Mouse (Mus musculus) gonadal fat pad, adult 2 months (tissue): Measurements from ENCODE around the gene Ankar. TPM values are rescaled to one million over a fixed set of nuclear protein-coding genes. Genes with fewer than 3 reads are reported as not detected.

Experiments used
- DNase-seq: peaks from one replicate; pipeline ENCODE4 v3.0.0-alpha.2; 2012; ENCODE audit warnings: low read depth
- polyA plus RNA-seq: library from polyadenylated mRNA; depleted of rRNA; stranded (reverse); fragments of >200 nt; gene quantifications from 2 replicates; pipeline ENCODE4 v1.2.3, GENCODE M21; 2012

Gene Ankar
- polyA plus RNA-seq, 1 experiment, result 0.08 TPM

- DNase-seq, result no peak
Observed at GRCm38 (mm10) chr1:72710753-72711653, 10.6 kb upstream of the Ankar start, which contains the start of gene Rpl37a. Gene Rpl37a, plus strand, starts transcription at chr1:72711290.

DNA sequence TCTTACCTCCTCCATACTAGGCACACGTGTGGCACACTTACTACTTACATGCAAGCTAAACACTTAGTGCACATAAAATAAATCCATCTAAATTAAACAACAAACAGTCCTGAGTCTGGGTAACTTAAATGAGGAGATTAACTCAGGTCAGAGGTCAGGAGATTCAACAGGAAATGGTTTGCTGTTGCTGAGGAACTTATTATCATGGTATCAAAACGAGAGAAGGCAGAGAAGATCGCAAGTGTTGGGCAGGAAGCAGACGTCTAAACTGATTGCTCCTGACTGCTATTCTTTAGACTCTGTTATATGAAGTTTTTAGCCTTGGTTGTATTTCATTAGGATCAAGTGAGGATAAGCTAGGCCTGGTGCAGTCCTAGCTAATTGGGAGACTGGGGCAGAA, 7.1 kb upstream of the Ankar start:
- no peak for DNase-seq

DNA sequence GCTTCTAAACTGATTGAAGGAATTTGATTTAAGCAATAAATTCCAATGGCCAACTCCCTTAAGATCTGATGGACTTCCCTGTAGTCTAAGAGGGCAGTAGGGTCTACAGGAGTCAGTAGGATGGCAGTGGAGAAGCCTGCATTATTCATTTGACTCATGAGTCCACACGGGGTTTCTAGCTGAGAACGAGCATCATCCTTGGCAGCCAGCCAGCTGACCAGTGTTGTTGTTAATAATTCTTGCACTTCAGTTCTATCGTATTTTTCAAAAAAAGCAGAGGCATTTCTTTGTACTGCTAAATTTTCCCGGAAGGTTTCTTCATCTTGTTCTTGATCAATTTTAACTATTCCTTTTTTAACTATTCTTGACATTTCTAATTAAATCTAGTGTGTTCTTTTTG, 1.7 kb downstream of the Ankar start:
- no peak for DNase-seq

DNA sequence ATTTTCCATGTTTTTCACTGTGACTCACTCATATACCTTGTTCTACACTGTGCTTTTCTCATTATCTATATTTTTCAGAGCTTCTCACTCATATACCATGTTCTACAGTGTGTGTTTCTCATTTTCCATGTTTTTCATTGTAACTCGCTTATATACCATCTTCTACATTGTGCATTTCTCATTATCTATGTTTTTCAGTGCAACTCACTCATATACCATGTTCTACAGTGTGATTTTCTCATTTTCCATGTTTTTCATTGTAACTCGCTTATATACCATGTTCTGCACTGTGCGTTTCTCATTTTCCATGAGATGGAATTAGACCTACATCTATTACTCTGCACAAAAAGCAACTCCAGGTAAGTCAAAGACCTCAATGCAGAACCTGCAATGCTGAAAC, 4.1 kb downstream of the Ankar start:
- DNase-seq, result no peak

GRCm38 (mm10) chr1:72673070-72673469, 27.3 kb downstream of the Ankar start:
- DNase-seq, result no peak

DNA sequence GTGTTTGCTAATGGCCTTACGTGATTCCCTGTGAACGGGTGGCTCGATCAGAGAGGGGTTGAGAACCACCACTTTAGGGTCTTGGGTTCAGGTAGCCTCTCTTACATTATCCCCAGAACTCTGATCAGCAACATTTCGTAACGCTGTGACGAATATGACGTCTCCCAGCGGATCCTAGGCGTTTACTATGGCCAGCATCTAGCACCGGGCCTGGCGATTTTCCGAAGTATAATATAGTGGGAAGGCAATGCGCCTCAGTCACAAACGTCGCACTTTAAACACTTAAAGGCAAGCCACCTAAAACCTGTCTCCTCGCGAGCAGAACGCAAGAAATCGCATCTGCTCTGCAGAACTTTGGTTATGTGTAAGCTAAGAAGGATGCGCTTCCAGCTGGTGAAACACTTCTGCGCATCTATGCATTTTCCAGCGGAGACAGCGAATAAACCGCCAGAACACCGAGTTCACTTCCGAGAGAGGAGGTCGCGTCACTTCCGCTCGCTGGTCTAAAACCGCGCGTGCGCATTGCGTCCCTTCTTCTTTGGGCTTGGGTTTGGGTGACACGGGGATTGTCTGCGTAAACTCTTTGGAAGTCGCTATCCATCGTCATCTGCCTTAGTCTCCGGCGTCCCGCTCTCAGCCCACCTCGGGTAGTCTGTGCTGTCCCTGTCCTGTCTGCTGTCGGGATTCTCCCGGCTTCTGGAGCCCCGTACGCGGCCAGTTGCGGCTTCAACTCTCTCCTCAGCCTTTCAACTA, 59.5 kb downstream of the Ankar start:
- DNase-seq, result no peak

DNA sequence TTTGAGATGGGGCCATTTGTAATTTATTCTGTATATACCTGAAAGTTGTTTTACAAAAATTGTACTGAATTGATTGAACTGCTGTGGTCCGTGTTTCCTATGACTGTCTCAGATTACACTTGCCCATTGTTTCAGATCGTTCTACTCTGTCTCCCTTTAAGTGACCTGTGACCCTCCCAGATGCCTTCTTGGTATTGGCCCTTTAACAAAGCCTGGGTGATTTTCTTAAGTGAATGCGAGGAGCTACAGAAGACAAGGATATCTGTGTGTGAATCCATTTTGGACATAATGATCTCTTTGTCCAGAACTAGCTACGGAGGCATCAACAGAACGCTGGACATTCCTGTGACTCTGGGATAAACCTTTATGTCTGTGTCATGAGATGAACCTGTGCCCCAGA, 65.2 kb downstream of the Ankar start:
- DNase-seq, result no peak

DNA sequence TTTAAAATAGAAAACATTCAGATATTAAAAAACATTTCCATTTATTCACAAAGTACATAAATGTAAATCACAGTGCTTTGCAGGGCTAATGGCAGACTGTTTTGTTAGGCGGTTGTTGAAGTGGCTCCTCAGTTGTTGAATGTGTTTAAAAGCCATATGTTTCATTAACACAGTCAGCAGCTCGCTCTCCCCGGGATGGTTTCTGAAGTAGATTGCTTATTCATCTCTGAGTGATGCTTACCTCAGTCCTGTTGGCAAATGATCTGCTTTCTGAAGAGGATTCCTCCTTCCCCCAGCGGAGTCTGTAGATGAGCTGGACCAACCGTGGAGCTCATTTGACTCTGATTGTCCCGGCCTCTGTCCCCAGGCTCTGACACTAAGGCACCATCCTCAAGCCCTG, 88.2 kb downstream of the Ankar start:
- DNase-seq, result no peak

- no peak for DNase-seq
Observed at GRCm38 (mm10) chr1:72609887-72610877, 90.2 kb downstream of the Ankar start.

GRCm38 (mm10) chr1:72609129-72609528, 91.2 kb downstream of the Ankar start:
- DNase-seq, result no peak

GRCm38 (mm10) chr1:72606186-72606673, 94.1 kb downstream of the Ankar start:
- DNase-seq, result no peak

- no peak for DNase-seq
Observed at GRCm38 (mm10) chr1:72602803-72603202, 97.6 kb downstream of the Ankar start.

- DNase-seq, result no peak
Observed at GRCm38 (mm10) chr1:72602186-72602585, 98.2 kb downstream of the Ankar start.

GRCm38 (mm10) chr1:72601233-72601632, 99.1 kb downstream of the Ankar start:
- no peak for DNase-seq

GRCm38 (mm10) chr1:72600778-72601177, 99.6 kb downstream of the Ankar start:
- no peak for DNase-seq

GRCm38 (mm10) chr1:72599146-72600101, 101.0 kb downstream of the Ankar start:
- no peak for DNase-seq

DNA sequence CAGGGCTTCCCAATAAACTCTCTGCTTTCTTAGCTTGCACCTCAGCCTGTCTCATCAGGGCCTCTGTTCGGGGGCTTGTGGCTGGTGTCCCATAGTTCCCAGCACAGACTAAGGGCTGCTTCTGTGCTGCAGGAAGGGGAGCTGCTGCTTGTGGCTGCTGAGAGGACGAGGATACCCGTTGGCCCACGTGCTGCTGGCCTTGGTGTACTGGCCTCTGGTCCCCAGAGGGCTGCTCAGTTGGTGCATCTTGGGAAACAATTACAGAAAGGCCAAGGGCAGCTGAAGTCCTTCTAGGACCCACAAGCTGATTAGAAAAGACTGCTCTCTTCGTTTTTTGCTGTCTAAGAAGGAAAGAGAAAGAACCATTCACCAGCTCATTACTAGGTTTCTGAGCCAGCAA, 104.1 kb downstream of the Ankar start:
- DNase-seq, result no peak

GRCm38 (mm10) chr1:72595686-72596085, 104.7 kb downstream of the Ankar start:
- no peak for DNase-seq

DNA sequence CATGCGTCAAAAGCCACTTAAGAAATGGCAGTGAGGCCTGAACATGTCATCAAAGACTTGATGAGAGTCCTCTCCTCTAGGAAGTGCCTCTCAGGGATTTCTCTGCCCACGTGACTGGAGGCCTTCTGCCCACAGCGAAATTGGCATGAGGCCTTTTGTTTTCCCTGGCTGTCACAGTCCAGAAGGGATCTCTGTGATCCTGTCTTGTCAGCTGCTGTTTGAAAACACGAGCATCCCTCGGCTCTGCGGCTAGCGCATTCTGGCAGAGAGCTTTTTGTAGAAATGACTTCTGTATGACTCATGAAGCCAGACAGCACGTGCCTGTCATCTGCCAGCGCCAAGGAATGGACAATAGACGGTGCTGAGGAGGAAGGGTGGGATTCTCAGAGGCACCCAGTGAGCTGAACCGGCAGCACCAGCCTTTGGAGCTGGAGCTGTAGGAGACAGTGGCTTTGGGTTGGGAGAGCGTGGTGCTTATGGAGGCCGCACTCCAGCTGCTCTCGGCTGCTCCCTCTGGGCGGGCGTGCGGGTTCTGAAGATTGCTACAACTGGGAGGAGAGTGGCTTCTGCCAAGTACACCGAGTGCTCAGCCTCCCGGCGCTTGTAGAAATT, 106.9 kb downstream of the Ankar start:
- DNase-seq, result no peak
